Mouse (Mus musculus) myocyte (in vitro differentiated cells): Measurements from ENCODE around the gene Slc35e3.

ENCODE experiments used
- MYOG ChIP-seq, 3 experiments: IDR thresholded peaks; one replicate each; pipeline ENCODE4 v1.6.1; 2011; ENCODE audit warnings: control low read depth in 2 of 3, low read depth in 2 of 3, mild to moderate bottlenecking in 2 of 3; ENCODE audit not compliant: insufficient read length in 2 of 3, control insufficient read depth in 1 of 3, insufficient read depth in 1 of 3
- POLR2A ChIP-seq: IDR thresholded peaks from one replicate; pipeline ENCODE4 v1.6.1; 2011; ENCODE audit warnings: low read depth, mild to moderate bottlenecking, control low read depth, moderate library complexity; ENCODE audit not compliant: insufficient read length
- POLR2AphosphoS2 ChIP-seq: IDR thresholded peaks from one replicate; pipeline ENCODE4 v1.6.1; 2011; ENCODE audit warnings: low read depth, control low read depth; ENCODE audit not compliant: insufficient read length
- USF1 ChIP-seq: IDR thresholded peaks from one replicate; pipeline ENCODE4 v1.6.1; 2011; ENCODE audit warnings: low read depth, mild to moderate bottlenecking, control low read depth, moderate library complexity

GRCm38 (mm10) chr10:117702024-117702833, 43.9 kb downstream of the Slc35e3 start:
- no peak for TF ChIP-seq USF1
- no peak for TF ChIP-seq POLR2AphosphoS2
- TF ChIP-seq POLR2A: no peak
- no peak for TF ChIP-seq MYOG (IDR thresholded peaks at IDR 0.05; ENCODE audit: control insufficient read depth in 1 of 3, insufficient read depth in 1 of 3, insufficient read length in 2 of 3, low read depth in 2 of 3)
